Mouse (Mus musculus): ENCODE measurements around the gene Piwil1. TPM values are rescaled to one million over a fixed set of nuclear protein-coding genes. Genes with fewer than 3 reads are reported as not detected.
"Not testable (repeated sequence)": the region's sequence is repeated elsewhere in the genome, so short reads cannot be mapped to it uniquely, and the experiment has no call there.

Piwil1 gene
- polyA plus RNA-seq, 1 experiment from 2014 or later, result not detected

- DNase-seq (ENCODE audit: low spot score) (no peak), ATAC-seq (replicated peaks; ENCODE audit: low FRiP score) (no peak)
- 41% methylated on average over 10 of the region's 10 CpGs for WGBS
- Histone ChIP-seq H3K9ac (ENCODE audit: low read depth, low read length) (no peak overlapping the region), H3K9me3 (ENCODE audit: control insufficient read depth, low read length) (no peaks in the 10 kb centered on the region), H3K27ac (ENCODE audit: low read depth, low read length) (no peak overlapping the region), H3K4me1 (replicated peaks; ENCODE audit: control insufficient read depth, insufficient read depth, low read length) (no peaks in the 10 kb centered on the region), H3K4me3 (ENCODE audit: low read depth, low read length) (no peak overlapping the region), H3K36me3 (ENCODE audit: control insufficient read depth, insufficient read depth, low read length) (no peaks in the 10 kb centered on the region), H3K27me3 (replicated peaks; ENCODE audit: control insufficient read depth, insufficient read depth, low read length) (no peaks in the 10 kb centered on the region), H3K4me2 (no peak overlapping the region)
Measured at GRCm38 (mm10) chr5:128703688-128704087, 1.4 kb downstream of the Piwil1 start.

DNA sequence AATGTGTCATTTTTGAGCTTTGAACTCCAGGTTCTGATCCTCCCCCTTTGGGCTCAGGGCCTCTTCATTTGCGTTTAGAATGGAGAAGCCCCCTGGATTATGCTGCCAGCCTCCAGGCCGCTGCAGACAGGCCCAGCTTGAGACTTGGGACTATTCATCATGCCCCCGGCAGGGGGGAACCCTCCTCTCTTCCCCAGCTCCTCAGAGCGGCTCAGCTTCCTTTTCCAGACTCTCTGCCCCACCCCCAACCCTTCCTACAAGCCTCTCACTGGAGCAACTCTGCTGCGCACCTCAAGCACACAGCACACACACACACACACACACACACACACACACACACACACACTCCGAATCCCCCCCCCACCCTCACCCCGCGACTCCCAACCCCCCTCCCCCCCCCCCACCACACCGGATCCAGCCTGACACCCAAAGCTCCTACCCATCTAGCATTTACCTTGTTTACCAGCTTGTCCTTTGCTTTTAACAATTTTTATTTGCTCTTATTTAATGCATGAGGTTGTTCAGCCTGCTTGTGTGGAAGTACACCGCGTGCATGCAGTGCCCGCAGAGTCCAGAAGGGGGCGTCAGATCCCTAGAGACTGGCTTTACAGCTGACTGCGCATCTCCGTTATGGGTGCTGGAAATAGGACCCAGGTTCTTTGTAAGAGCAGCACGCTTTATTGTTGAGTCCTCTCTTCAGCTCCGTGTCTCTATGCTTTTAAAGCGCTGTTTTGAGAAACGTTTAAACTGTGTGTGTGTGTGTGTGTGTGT lies 2.0 kb downstream of the Piwil1 start:
- Histone ChIP-seq H3K36me3 (ENCODE audit: control insufficient read depth, insufficient read depth, low read length) (no peaks in the 10 kb centered on the region), H3K4me1 (replicated peaks; ENCODE audit: control insufficient read depth, insufficient read depth, low read length) (no peaks in the 10 kb centered on the region), H3K4me2 (no peak overlapping the region; the same call in 1 of the 2 replicates), H3K9ac (ENCODE audit: low read depth, low read length) (no peak overlapping the region), H3K27me3 (replicated peaks; ENCODE audit: control insufficient read depth, insufficient read depth, low read length) (no peaks in the 10 kb centered on the region), H3K9me3 (ENCODE audit: control insufficient read depth, low read length) (no peaks in the 10 kb centered on the region), H3K4me3 (ENCODE audit: low read depth, low read length) (no peak overlapping the region), H3K27ac (ENCODE audit: low read depth, low read length) (no peak overlapping the region)
- DNase-seq (ENCODE audit: low spot score) (no peak), ATAC-seq (replicated peaks; ENCODE audit: low FRiP score) (no peak)
- WGBS, result 36% methylated on average over 16 of the region's 19 CpGs

- no peak overlapping the region for H3K4me3 ChIP-seq (ENCODE audit: low read depth, low read length)
- no peaks in the 10 kb centered on the region for H3K4me1 ChIP-seq (replicated peaks; ENCODE audit: control insufficient read depth, insufficient read depth, low read length)
- no peak overlapping the region for H3K27ac ChIP-seq (ENCODE audit: low read depth, low read length)
- H3K27me3 ChIP-seq (replicated peaks; ENCODE audit: control insufficient read depth, insufficient read depth, low read length), result no peaks in the 10 kb centered on the region
- no peaks in the 10 kb centered on the region for H3K9me3 ChIP-seq (ENCODE audit: control insufficient read depth, low read length)
- 90% methylated on average over 1 of the region's 1 CpGs for WGBS
- DNase-seq (ENCODE audit: low spot score), result no peak
- no peak for ATAC-seq (replicated peaks; ENCODE audit: low FRiP score)
- H3K4me2 ChIP-seq, result no peak overlapping the region
- H3K36me3 ChIP-seq (ENCODE audit: control insufficient read depth, insufficient read depth, low read length), result no peaks in the 10 kb centered on the region
- no peak overlapping the region for H3K9ac ChIP-seq (ENCODE audit: low read depth, low read length)
Measured at GRCm38 (mm10) chr5:128706467-128706866, 4.1 kb downstream of the Piwil1 start.

GRCm38 (mm10) chr5:128707271-128707670 lies 4.9 kb downstream of the Piwil1 start:
- Histone ChIP-seq H3K9ac (ENCODE audit: low read depth, low read length) (no peak overlapping the region), H3K27me3 (replicated peaks; ENCODE audit: control insufficient read depth, insufficient read depth, low read length) (no peaks in the 10 kb centered on the region), H3K36me3 (ENCODE audit: control insufficient read depth, insufficient read depth, low read length) (no peaks in the 10 kb centered on the region), H3K4me3 (ENCODE audit: low read depth, low read length) (no peak overlapping the region), H3K9me3 (ENCODE audit: control insufficient read depth, low read length) (no peaks in the 10 kb centered on the region), H3K4me1 (replicated peaks; ENCODE audit: control insufficient read depth, insufficient read depth, low read length) (no peaks in the 10 kb centered on the region), H3K27ac (ENCODE audit: low read depth, low read length) (no peak overlapping the region), H3K4me2 (no peak overlapping the region)
- 92% methylated on average over 11 of the region's 11 CpGs for WGBS
- ATAC-seq (replicated peaks; ENCODE audit: low FRiP score), result no peak
- DNase-seq (ENCODE audit: low spot score), result no peak

DNA sequence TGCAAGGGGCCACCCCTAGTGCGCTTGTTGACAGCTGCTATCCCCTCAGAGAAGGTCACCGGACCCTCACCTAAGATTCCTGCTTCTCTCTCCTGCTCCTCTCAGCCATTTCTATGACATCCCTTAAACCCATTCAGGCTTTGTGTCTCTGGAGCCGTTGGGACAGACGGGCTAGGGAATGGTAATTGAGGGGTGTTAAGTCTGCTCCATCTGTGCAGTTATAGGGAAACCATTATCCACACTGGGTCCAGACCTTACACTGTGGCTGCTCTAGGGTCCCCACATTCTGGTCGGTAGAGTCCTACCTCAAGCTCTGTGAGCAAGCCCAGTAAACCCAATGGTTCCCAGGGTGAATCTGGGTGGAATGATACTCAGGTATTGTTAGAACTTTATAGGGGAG lies 6.6 kb downstream of the Piwil1 start:
- Histone ChIP-seq H3K27me3 (replicated peaks; ENCODE audit: control insufficient read depth, insufficient read depth, low read length) (no peaks in the 10 kb centered on the region), H3K9ac (ENCODE audit: low read depth, low read length) (no peak overlapping the region), H3K36me3 (ENCODE audit: control insufficient read depth, insufficient read depth, low read length) (no peaks in the 10 kb centered on the region), H3K4me1 (replicated peaks; ENCODE audit: control insufficient read depth, insufficient read depth, low read length) (no peaks in the 10 kb centered on the region), H3K9me3 (ENCODE audit: control insufficient read depth, low read length) (no peaks in the 10 kb centered on the region), H3K4me2 (no peak overlapping the region), H3K4me3 (ENCODE audit: low read depth, low read length) (no peak overlapping the region), H3K27ac (ENCODE audit: low read depth, low read length) (no peak overlapping the region)
- DNase-seq (ENCODE audit: low spot score), result no peak
- no peak for ATAC-seq (replicated peaks; ENCODE audit: low FRiP score)
- 72% methylated on average over 5 of the region's 5 CpGs for WGBS

- ATAC-seq (replicated peaks; ENCODE audit: low FRiP score), result no peak
- WGBS, result 26% methylated on average over 8 of the region's 8 CpGs
- H3K4me1 ChIP-seq (replicated peaks; ENCODE audit: control insufficient read depth, insufficient read depth, low read length), result no peaks in the 10 kb centered on the region
- no peaks in the 10 kb centered on the region for H3K9me3 ChIP-seq (ENCODE audit: control insufficient read depth, low read length)
- H3K4me2 ChIP-seq, result no peak overlapping the region
- H3K4me3 ChIP-seq (ENCODE audit: low read depth, low read length), result no peak overlapping the region
- H3K9ac ChIP-seq (ENCODE audit: low read depth, low read length), result no peak overlapping the region
- no peaks in the 10 kb centered on the region for H3K36me3 ChIP-seq (ENCODE audit: control insufficient read depth, insufficient read depth, low read length)
- no peak for DNase-seq (ENCODE audit: low spot score)
- no peak overlapping the region for H3K27ac ChIP-seq (ENCODE audit: low read depth, low read length)
- no peaks in the 10 kb centered on the region for H3K27me3 ChIP-seq (replicated peaks; ENCODE audit: control insufficient read depth, insufficient read depth, low read length)
Measured at GRCm38 (mm10) chr5:128710596-128710995, 8.3 kb downstream of the Piwil1 start.

DNA sequence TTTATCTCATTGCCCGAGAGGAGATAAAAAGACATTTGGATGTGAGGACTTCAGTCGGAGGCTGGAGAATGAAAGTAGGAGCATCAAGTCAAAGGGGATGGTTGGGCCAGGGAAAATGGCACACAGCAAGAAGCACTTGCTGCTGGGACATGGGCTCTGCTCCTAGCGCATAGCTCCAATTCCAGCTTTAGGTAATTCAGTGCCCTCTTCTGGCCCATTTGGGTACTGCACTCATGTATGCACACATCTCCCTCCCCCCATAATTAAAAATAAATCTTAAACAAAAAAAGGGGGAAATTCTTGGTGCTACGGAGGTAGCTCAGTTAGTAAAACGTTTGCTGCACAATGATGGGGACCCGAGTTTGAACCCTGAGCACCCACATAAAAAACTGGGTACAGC lies 9.5 kb downstream of the Piwil1 start:
- H3K27ac ChIP-seq (ENCODE audit: low read depth, low read length), result no peak overlapping the region
- DNase-seq (ENCODE audit: low spot score) (no peak), ATAC-seq (replicated peaks; ENCODE audit: low FRiP score) (no peak)
- no peaks in the 10 kb centered on the region for H3K27me3 ChIP-seq (replicated peaks; ENCODE audit: control insufficient read depth, insufficient read depth, low read length)
- no peaks in the 10 kb centered on the region for H3K36me3 ChIP-seq (ENCODE audit: control insufficient read depth, insufficient read depth, low read length)
- no peaks in the 10 kb centered on the region for H3K4me1 ChIP-seq (replicated peaks; ENCODE audit: control insufficient read depth, insufficient read depth, low read length)
- H3K4me2 ChIP-seq, result no peak overlapping the region
- no peak overlapping the region for H3K4me3 ChIP-seq (ENCODE audit: low read depth, low read length)
- 86% methylated on average over 6 of the region's 6 CpGs for WGBS
- H3K9me3 ChIP-seq (ENCODE audit: control insufficient read depth, low read length), result no peaks in the 10 kb centered on the region
- no peak overlapping the region for H3K9ac ChIP-seq (ENCODE audit: low read depth, low read length)

DNA sequence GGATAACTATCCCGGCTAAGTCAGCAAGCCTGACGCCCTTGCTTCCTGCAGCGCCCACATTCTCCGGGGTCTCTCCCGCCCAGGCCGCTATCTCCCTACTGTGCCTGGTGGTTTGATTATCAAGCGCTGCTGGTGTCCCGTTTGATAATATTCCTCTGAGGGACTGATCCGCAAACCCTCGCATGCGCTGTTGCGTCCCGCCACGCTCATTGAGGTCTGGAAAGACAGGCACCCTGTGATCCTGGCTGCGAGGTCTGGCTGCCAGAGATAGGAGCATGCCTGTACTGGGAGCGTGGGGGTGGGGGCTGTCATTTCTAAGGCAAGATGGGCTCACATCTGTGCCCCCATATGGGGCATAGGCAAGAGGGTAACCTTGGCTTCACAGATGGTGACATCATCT lies 12.8 kb downstream of the Piwil1 start:
- DNase-seq (ENCODE audit: low spot score) (no peak), ATAC-seq (replicated peaks; ENCODE audit: low FRiP score) (no peak)
- H3K9me3 ChIP-seq (ENCODE audit: control insufficient read depth, low read length), result no peaks in the 10 kb centered on the region
- no peak overlapping the region for H3K9ac ChIP-seq (ENCODE audit: low read depth, low read length)
- no peak overlapping the region for H3K4me2 ChIP-seq
- H3K4me1 ChIP-seq (replicated peaks; ENCODE audit: control insufficient read depth, insufficient read depth, low read length), result no peaks in the 10 kb centered on the region
- H3K4me3 ChIP-seq (ENCODE audit: low read depth, low read length), result no peak overlapping the region
- WGBS, result 43% methylated on average over 16 of the region's 16 CpGs
- H3K36me3 ChIP-seq (ENCODE audit: control insufficient read depth, insufficient read depth, low read length), result no peaks in the 10 kb centered on the region
- no peaks in the 10 kb centered on the region for H3K27me3 ChIP-seq (replicated peaks; ENCODE audit: control insufficient read depth, insufficient read depth, low read length)
- H3K27ac ChIP-seq (ENCODE audit: low read depth, low read length), result no peak overlapping the region

GRCm38 (mm10) chr5:128720461-128720860 lies 18.1 kb downstream of the Piwil1 start:
- not testable (repeated sequence) for H3K27me3 ChIP-seq (replicated peaks; ENCODE audit: control insufficient read depth, insufficient read depth, low read length); H3K9me3 ChIP-seq (ENCODE audit: control insufficient read depth, low read length); H3K9ac ChIP-seq (ENCODE audit: low read depth, low read length); DNase-seq (ENCODE audit: low spot score); ATAC-seq (replicated peaks; ENCODE audit: low FRiP score); H3K4me1 ChIP-seq (replicated peaks; ENCODE audit: control insufficient read depth, insufficient read depth, low read length); H3K4me2 ChIP-seq; H3K4me3 ChIP-seq (ENCODE audit: low read depth, low read length); H3K27ac ChIP-seq (ENCODE audit: low read depth, low read length); H3K36me3 ChIP-seq (ENCODE audit: control insufficient read depth, insufficient read depth, low read length)
- WGBS, result 87% methylated on average over 11 of the region's 11 CpGs

All from liver, embryonic 11.5 days (tissue).